Mouse (Mus musculus) brain, adult 2 months (tissue): ENCODE data around the gene Cda.
"Not testable (repeated sequence)": the region's sequence is repeated elsewhere in the genome, so short reads cannot be mapped to it uniquely, and the experiment has no call there.

Source experiments
- DNase-seq: peaks from one replicate; pipeline ENCODE4 v3.0.0; 2011; ENCODE audit warnings: low read depth, low spot score

Gene Cda

DNA sequence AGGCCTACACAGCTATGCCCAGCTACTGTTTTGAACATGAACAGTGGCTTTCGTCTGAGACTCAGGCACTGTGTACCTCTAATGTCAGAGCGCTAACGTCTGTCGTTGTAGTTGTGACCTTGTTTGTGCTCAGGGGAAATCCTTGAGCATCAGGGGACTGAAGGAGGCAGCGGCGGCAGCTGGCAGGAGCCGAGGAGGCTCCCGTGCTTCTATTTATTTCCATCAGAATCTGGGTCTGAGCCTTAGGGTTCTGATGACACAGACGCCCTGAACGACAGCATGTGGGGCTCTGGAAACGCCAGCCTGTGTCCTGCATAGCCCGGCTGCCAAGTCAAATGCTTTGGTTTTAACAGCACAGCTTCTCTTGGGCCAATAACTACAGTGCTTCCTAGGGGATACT is 32.8 kb downstream of the Cda start:
- peak; percentile 55 for DNase-seq

DNA sequence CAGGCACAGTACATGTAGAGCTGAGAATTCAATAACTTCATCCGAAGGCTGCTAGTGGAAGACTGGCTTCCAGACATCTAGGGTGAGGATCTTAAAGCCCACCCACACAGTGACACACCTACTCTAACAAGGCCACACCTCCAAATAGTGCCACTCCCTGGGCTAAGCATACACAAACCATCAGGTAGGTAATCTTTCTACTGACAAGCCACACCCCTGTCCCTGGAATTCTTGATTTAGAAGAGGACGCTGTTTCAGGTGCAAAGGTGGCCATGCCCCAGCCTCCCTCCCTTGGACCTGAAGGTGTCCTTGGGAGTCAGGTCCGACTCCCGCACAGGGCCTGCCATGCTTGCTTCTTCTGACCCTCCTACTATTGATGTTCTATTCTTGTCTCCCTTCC is 34.7 kb downstream of the Cda start:
- no peak for DNase-seq

DNA sequence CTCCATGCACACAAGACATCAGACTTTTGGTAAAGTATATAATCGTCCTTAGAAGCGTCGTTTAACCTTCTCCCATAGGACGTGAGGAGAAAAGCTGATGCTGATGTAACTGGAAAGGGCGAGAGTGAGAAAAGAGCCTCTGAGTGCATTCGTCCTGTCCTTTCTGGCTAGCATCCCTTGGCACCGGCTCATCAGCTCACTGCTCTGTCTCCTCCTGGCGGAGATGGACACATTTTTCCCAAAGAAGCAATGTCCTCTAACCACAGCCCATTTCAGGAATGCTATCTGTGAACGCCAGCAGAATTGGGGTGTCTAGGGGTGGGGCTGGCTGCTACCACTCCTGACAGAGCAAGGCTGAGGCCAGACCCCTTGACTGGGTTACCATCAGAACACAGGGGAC is 36.1 kb downstream of the Cda start:
- DNase-seq = peak; percentile 70

DNA sequence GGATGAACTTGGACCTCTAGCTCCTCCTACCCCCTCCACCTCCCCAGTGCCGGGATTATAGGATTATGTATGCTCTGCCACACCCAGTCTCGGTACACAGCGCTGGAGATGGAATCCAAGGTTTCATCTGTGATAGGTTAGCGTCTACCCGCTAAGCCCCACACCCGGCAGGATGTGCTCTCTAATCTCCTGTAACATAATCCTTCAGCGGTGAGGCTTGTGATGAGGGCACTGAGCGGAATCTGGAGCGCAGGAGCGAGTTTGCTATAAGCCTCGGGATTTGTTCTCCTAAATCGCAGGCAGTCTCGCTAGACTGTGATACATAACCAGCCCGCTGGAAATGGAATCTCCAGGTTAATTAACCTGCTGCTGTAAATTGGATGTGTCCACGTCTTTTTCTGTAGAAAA is 37.5 kb downstream of the Cda start:
- peak; percentile 39 for DNase-seq

DNA sequence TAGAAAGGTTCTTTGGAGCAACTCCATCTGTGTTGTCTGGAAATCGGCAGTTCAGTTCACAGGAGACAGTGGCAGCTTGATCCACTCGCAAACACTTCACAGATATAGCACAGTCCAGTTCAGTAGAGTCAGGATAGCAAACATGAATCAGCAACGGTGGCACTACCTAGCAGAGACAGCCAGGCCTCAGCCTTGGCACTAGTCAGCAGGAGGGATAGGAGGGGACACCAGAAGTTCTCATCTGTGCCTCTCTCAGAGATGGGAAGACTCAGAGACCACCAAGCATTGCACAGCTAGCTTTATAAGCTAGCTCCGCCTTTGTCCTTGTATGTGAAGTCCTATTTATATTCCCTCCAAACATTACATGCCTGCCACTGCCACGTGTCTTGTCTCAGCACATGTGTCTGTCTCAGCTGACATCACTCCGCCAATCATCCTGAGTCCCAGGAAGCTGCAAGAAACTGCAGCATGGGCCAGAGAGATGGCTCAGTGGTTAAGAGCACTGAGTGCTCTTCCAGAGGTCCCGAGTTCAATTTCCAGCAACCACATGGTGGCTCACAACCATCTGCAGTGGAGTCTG is 39.8 kb downstream of the Cda start:
- DNase-seq = no peak

DNA sequence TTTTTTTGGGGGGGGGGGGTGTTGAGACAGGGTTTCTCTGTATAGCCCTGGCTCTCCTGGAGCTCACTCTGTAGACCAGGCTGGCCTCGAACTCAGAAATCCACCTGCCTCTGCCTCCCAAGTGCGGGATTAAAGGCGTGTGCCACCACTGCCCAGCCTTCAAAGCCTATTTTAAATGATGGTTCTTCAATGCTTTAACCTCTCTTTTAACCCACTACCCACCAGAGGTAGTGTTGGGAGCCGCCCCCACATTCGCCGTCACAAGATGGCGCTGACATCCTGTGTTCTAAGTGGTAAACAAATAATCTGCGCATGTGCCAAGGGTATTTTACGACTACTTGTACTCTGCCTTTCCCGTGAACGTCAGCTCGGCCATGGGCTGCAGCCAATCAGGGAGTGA is 40.6 kb downstream of the Cda start:
- DNase-seq = not testable (repeated sequence)

DNA sequence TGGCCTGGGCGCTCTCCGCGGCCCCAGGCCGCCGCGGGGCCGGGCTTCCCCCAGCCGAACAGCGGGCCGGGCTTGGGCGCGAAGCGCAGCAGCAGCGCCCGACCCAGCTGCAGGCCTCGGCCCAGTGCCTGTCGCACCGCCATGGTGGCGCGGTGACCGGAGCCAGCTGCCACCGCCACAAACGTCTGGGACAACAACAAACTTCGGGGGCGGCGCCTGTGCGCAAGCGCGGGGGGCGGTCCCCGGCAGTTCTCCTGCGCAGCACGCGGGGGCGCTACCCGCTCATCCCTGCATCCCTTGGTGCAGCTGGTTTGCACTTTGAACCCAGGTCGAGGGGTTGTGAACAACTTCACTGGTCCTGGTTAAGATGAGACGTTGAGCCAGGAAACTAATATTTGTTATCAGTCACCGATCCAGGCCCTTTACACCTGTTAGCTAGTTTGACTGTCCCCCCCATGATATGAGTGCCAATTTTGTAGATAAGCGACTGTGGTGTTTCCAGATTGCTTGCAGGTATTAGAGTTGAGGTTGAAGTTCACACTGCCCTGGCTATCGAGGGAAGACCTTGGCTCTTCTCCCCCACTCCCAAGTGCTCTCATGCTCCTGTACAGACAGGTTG is 41.6 kb downstream of the Cda start, which contains the start of gene Pink1:
Gene Pink1 (minus strand): TSS at position 231 of the 619 bp plus-strand sequence.
- DNase-seq = peak; percentile 92

DNA sequence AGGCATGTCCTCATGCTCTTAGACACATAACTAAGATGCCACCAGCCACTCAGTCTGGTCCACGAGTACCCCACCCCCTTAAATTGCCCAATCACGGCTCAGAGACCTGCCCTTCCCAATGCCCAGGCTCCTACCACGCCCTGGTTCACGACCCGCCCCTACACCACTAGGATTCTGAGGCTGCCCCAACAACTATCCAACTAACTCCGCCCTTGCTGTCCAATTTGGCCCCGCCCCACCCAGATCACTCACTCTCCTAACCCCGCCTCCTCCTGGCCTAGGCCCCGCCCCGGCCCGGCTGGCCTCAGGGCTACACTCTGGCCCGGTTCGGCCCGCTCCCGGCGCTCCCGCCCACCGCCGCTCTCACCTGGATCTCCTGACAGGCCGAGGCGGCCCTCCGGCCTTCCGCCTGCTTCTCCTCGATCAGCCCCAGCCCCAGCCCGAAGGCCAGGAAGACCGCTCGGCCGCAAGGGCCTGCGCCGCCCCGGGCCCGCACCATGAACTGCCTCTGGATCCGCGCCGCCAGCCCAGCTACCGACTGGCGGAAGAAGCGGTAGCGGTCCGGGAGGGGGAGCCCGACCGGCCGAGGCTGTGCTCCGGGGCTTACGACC is 42.2 kb downstream of the Cda start:
- DNase-seq = peak; percentile 94

DNA sequence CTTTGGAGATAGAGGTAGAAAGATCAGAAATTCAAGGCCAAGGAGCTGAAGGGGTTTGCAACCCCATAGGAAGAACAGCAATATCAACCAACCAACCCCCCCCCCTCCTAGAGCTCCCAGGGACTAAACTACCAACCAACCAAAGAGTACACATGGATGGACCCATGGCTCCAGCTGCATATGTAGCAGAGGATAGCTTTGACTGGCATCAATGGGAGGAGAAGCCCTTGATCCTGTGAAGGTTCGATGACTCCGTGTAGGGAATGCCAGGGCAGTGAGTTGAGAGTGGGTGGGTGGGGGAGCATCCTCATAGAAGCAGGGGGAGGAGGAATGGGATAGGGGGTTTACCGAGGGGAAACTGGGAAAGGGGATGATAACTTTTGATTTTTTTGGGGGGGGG is 43.3 kb downstream of the Cda start:
- DNase-seq = no peak

DNA sequence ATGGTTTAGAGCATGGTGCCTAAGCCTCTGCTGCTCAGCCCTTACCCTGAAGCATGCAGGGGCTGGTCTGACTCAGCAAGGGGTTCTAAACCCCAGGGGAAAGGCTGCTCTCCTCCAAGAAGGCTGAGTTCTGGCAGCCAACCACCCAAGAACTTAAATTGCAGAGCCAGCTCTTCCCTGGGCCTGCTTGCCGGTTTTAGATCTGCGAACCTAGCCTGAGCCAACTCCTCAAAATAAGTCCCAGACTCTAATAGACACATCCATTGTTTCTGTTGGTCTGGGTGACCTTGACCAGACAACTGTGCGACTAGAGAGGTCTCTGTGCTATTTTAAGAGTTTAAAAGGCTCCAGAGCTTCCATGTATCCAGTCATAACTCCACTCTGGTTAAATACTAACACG is 44.0 kb downstream of the Cda start:
- peak; percentile 38 for DNase-seq

DNA sequence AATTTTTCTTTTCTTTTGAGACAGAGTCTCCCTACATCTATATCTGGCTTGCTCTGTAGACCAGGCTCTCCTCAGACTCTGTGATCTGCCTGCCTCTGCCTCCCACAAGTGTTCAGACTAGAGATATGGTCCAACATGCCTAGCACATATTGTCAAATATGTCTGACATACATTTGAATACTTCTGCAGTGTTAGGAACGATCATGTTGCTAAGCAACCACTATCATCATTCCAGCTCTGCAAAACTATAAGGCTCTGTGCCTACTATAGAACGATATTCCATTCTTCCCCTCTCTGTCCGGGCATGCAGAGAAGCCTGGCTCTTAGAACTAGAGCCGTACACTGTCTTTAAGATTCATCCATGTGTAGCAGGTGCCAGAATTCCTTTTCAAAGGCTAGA is 45.1 kb downstream of the Cda start:
- DNase-seq = peak; percentile 48

DNA sequence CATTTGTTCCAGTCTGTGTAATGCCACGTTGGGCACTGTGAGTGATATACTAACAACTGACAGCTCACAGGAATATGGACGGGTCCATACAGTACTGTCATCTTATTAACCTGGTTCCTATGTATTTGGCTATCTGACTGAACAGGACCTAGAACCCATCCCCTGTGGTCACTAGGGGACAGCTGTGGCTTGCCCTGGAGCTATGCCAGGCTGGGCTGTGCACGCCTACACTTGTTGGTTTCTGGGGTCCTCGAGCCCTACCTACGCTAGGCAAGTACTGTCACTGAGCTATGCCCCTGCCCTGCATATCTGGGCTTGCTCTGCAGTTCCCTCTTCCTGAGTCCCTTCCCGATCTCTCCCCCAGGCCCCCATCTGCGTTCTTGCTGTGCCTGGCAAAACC is 46.3 kb downstream of the Cda start:
- no peak for DNase-seq

DNA sequence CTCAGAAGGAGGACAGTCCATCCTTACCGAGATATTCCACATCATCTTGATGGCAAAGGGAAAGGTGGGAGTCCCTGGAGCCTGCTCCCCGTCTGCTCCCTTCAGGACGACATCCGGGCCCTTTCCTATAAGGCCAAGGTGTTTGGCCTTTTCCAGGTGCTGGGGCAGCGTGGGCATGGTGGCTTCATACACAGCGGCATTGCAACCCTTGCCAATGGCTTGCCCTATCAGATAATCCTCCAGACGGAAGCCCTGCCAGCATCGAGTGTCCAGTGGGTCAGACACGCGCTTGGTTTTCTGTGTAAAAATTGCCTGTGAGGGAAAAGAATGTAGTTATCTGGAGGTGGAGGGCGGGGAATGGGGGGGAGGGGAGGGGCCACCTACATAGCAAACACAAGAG is 47.1 kb downstream of the Cda start:
- DNase-seq = no peak

DNA sequence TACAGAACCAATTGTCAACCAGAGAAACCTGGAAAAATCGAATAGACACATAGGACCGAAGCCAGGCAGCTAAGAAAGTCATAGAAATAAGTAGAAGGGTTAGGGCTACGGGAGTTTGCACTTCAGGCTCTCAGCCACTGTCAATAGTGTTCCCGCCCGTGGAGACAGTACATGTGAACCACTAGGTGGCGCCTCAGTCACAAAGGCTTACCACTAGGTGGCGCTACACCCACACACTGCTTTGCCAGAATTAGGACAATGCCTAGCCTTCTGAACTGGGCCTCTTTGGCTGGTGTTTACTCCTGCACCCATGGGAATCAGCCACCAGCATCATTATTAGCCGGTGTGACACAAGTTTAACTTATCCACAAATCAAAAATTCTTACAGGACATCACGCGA is 48.3 kb downstream of the Cda start:
- DNase-seq = peak; percentile 94

DNA sequence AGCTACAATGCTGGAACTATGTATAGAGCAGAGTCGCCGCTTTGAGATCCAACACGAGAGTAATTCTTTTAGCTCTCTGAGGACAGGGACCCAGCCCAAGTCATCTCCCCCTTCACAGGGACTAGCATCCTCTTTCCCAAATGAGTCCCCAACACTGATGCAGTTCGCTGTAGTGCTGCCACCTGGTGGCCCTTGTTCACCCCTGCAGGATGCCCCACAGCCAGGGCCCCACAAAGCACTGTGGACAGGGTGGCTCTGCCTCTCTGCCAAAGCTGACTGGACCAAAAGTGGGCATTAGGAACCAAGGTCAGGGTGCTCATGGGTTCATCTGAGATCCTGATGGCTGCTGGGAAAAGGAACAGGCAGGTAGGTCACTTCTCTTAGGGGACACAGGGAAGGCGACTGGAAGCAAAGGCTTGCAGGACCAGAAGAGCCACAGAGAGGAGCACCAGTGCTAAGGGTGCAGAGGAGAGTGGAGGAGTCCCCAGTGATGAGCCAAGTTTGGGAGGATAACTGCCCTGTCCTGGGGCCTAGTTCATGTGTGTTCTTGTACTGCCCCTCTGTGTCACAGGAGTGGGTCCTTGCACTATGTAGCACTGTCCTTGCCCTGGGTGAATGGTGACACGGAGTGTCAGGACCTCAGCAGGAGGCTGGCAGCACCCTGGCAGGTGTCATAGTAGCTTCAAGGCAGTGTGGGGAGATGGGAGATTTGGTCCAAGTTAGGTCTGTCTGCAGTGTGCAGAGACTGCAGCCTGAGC is 49.1 kb downstream of the Cda start:
- peak; percentile 67 for DNase-seq

DNA sequence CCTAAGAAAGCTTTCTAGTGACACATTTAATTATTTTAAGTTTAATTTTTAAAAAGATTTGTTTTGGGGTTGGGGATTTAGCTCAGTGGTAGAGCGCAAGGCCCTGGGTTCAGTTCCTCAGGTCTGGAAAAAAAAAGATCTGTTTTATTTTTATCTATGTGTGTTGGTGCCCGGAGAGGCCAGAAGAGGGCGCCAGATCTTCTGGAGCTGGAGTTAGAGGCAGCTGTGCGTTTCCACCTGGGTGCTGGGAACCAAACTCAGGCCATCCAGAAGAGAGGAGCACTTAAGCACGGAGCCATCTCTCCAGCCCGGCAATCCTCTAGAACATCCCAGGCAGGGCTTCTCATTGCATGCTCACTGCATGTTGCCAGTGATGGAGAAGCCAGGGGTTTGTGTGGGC is 51.4 kb downstream of the Cda start:
- no peak for DNase-seq

DNA sequence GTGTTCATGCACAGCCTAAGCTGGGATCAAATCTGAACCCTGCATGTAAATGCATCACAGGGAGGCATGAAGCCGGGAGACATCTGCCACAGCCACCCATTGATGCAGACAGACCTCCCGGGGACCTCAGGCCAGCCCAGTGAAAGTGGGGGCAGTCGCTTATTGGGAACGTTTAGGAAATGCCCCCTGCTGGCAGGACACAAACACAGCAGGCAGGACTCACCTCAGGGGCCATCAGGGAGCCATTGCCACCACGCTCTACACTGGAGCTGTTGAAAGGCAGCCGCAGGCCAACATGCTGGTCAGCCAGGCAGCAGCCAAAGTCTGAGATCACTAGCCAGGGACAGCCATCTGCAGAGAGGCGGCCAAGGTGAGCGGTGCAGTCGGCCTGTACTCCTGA is 52.0 kb downstream of the Cda start:
- peak; percentile 40 for DNase-seq

DNA sequence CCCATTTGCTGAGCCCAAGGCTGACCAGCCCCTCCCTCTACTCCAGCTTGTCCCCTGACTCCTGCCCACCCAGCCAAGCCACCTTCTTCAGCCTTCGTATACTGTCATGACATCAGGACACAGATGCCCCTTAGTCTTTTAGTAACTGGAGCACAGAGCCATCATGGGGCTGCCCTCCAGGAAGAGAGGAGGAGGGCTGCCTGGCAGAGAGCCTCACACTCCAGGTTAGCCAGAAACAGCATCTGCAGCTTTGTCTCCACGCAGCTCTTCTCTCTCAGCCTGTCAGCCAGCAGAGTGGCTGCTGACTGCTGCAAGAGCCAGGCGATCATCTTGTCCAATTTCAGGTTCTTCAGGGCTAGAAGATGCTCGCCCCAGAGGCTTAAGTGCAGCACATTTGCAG is 54.0 kb downstream of the Cda start:
- DNase-seq = peak; percentile 52

DNA sequence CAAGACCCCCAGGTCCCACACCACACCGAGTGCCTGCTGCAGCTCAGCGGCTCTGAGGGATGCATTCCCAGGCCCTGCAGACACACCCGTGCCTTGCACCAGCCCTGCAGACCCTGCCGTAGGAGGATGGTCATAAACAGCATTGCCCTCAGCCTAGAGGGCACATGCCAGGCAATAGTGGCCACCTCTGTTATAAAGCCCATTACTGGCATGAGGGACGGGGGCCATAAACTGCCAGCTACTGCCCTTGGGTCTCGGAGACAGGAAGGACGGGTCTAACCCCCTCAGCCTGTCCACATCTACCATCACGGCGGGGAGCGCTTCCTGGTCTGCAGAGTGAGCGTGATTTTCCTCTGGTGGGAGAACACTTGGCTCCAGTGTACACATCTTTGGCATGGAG is 54.8 kb downstream of the Cda start:
- no peak for DNase-seq

DNA sequence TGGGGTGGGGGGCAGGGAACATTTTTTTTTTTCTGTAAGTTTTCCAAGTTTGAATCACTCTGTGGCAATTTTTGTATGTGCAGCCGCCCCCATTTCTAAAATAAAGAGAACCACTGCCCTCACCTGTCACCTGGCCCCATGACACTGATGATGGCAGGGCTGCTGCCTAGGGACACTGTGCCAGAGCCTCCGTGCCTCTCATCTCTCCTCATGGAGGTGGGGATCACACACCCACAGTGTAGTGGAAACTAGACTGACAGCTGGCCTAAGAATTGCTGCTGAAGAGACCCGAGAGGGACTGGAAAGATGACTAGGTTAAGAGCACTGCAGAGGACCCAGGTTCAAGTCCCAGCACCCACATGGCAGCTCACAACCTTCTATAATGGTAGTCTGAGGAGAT is 55.7 kb downstream of the Cda start:
- no peak for DNase-seq

DNA sequence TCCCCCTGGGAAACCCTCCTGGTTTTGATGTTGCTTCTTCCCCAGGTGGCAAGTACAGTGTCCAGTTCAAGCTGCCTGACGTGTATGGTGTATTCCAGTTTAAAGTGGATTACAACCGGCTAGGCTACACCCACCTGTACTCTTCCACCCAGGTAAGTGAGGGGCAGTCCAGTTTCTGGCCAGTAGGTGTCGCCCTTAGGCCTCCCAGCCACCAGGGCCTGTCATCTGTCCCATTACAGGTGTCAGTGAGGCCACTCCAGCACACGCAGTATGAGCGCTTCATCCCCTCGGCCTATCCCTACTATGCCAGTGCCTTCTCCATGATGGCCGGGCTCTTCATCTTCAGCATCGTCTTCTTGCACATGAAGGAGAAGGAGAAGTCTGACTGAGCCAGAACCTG is 56.2 kb downstream of the Cda start:
- DNase-seq = no peak

DNA sequence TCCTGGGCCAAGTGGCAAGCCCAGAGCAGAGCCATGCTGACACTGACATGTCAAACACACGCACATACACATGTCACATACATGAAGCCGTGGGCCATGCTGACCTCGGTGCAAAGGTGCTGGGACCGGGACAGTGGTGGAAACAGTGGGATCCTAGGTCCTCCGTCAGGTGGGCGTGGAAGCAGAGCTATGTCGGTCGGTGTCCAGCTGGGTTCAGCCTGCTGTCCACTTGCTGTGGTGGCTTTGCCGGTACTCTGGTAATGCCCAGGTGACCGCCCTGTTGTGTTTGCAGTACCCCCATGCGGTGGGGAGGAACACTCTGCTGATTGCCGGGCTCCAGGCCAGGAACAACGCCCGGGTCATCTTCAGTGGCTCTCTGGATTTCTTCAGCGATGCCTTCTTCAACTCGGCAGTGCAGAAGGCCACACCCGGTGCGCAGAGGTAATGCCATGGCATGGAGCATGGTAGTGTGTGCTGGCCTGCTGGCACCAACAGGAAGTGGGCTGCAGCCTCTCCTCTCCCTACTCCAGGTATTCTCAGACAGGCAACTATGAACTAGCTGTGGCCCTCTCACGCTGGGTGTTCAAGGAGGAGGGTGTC is 57.4 kb downstream of the Cda start:
- no peak for DNase-seq
